Mouse (Mus musculus): ENCODE results near the gene Slc25a51. TPM values are rescaled to one million over a fixed set of nuclear protein-coding genes. Genes with fewer than 3 reads are reported as not detected.
"Not testable (repeated sequence)": the region's sequence is repeated elsewhere in the genome, so short reads cannot be mapped to it uniquely, and the experiment has no call there.

Gene Slc25a51
- total RNA-seq, 2 experiments from 2014 or later, result 115 to 122 TPM

DNA sequence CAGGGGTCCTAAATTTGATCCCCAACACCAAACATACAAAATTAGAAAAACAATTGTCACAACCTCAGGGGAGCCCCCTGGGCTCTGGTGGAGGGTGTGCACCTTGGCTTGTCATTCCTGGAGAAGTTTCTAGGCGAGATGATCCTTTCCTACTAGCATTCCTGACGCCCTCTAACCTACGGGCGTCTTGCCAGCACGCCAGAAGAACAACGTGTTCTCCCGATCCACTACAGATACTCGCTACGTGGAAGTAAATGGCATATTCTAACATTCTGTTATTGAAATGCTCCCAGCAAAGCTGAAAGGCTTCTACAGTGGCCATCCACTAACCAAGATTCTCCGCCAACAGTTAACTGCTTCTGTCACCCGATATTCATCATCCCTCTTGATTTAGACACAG, 16.0 kb downstream of the Slc25a51 start:
- no peak for TF ChIP-seq CTCF (IDR thresholded peaks at IDR 0.05)
- Histone ChIP-seq H3K4me3 (no peak overlapping the region), H3K27ac (no peak overlapping the region)
- DNase-seq (ENCODE audit: extremely low spot score in 1 of 2, low spot score in 2 of 2), result no peak
- intact Hi-C loops (cut with DNase I), result no loop called here

DNA sequence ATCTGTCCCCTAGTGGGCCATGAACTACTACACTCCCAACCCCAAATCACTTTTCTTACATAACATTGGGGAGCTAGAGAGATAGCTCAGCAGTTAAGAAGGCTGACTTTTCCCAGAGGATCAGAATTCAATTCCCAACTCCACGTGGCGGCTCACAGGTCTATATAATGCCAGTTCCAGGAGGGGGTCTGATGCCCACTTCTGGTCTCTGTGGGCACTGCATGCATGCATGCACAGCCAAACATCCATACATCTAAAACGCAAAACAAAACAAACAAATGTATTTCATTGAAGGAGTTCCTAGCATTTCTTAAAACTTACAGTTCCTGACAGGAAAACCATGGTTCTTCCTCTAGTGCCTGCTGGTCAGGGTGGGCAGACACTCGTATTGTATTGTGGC, 16.5 kb downstream of the Slc25a51 start:
- DNase-seq (ENCODE audit: extremely low spot score in 1 of 2, low spot score in 2 of 2), result no peak
- Histone ChIP-seq H3K27ac (no peak overlapping the region), H3K4me3 (no peak overlapping the region)
- intact Hi-C loops (cut with DNase I), result no loop called here
- no peak; the same call in 1 of the 2 replicates for TF ChIP-seq CTCF (IDR thresholded peaks at IDR 0.05)

DNA sequence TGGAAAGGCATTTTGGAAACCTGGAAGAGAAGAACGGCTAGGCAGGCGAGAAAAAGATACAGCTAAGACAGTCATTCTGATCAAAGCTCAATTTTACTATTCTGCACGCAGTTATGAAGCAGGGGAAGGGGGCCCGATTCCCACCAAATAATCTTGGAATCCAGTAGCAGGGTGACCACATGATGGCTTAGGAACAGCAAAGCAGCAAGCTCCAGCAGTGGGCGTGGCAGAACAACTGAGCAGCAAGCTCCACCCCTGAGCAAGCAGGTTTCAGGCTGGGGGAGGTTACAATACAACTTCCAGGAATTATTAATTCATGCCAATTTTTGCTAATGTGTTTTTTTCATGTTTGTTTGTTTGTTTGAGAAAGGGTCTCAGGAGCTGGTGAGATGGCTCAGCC, 21.3 kb downstream of the Slc25a51 start:
- DNase-seq (ENCODE audit: extremely low spot score in 1 of 2, low spot score in 2 of 2); intact Hi-C loops (cut with DNase I); H3K27ac ChIP-seq: not testable (repeated sequence)

GRCm38 (mm10) chr4:45382133-45382532, 26.4 kb downstream of the Slc25a51 start:
- DNase-seq (ENCODE audit: extremely low spot score in 1 of 2, low spot score in 2 of 2); H3K27ac ChIP-seq; intact Hi-C loops (cut with DNase I); H3K4me3 ChIP-seq: not testable (repeated sequence)

More for the DNA sequence above, 21.3 kb downstream of the Slc25a51 start:
- not testable (repeated sequence) for H3K4me3 ChIP-seq

DNA sequence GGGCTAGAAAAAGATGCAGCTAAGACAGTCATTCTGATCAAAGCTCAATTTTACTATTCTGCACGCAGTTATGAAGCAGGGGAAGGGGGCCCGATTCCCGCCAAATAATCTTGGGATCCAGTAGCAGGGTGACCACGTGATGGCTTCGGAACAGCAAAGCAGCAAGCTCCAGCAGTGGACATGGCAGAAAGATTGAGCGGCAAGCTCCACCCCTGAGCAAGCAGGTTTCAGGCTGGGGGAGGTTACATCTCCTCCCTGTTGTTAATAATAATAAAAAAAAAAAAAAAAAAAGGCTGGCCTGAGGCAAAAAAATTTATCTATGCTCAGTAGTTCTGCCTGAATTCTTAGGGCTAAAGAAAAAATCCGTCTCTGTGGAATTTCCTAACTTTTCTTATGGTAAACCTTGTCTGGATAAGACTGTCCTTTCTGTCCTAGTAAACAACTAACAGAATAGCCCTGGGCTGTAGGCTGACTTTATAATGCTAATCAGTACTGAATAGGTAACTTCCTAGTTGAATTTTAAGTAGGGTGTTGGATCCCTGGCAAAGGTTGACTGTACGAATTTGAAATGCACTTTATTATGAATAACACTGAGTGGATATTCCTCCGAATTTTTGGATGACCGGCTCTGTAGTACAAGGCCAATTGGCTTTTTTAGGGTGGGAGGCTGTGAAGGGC, 27.5 kb downstream of the Slc25a51 start:
- H3K27ac ChIP-seq; intact Hi-C loops (cut with DNase I); H3K4me3 ChIP-seq; DNase-seq (ENCODE audit: extremely low spot score in 1 of 2, low spot score in 2 of 2): not testable (repeated sequence)

GRCm38 (mm10) chr4:45376573-45376972, 32.0 kb downstream of the Slc25a51 start:
- intact Hi-C loops (cut with DNase I), result no loop called here

DNA sequence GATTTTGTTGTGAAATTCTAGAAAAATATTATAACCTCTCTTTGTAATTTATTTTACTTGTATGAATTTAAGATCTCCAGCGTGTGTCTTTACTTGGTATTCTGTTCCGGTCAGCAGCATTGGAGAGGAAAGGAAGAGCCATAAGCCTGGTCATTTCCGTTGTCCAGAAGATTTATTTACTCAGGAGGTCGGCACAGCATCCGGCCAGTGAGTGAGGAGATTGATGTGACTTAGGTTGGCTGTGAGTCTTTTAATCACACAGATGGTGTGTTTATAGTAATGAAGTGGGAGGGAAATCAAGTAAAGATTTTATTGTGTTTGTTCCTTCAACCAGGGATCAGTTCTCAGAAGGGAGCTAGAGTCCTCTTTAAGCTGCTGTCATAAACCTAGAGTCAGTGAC, 33.7 kb downstream of the Slc25a51 start:
- DNase-seq (ENCODE audit: extremely low spot score in 1 of 2, low spot score in 2 of 2), result no peak
- Histone ChIP-seq H3K4me3 (no peak overlapping the region), H3K27ac (no peak overlapping the region)
- intact Hi-C loops (cut with DNase I), result no loop called here
- no peak for TF ChIP-seq CTCF (IDR thresholded peaks at IDR 0.05)

More at GRCm38 (mm10) chr4:45376573-45376972, 32.0 kb downstream of the Slc25a51 start:
- DNase-seq (ENCODE audit: extremely low spot score in 1 of 2, low spot score in 2 of 2), result no peak
- no peak overlapping the region for H3K27ac ChIP-seq
- H3K4me3 ChIP-seq, result no peak overlapping the region
- TF ChIP-seq CTCF (IDR thresholded peaks at IDR 0.05), result no peak

DNA sequence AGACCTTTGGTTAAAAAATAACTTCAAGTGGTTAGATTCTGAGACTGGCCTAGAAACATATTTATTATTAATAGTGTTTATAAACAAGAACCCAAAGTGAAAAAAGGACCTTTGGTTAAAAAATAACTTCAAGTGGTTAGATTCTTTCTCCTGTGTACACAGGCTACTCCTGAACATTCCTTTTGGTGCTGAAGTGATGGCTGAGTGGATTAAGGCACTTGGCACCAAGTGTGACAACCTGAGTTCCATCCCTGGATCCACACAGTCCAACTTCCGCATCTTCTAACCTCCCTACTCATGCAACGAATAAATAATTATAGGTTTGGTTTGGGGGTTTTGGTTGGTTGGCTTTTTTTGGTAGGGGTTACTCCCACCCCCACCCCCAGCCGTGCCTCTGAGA, 37.3 kb downstream of the Slc25a51 start:
- H3K27ac ChIP-seq, result no peak overlapping the region
- no peak for TF ChIP-seq CTCF (IDR thresholded peaks at IDR 0.05)
- H3K4me3 ChIP-seq, result no peak overlapping the region
- no peak for DNase-seq (ENCODE audit: extremely low spot score in 1 of 2, low spot score in 2 of 2)
- intact Hi-C loops (cut with DNase I), result no loop called here

GRCm38 (mm10) chr4:45356653-45357052, 51.9 kb downstream of the Slc25a51 start:
- no peak for TF ChIP-seq CTCF (IDR thresholded peaks at IDR 0.05)
- Histone ChIP-seq H3K4me3 (no peak overlapping the region), H3K27ac (no peak overlapping the region)
- no peak for DNase-seq (ENCODE audit: extremely low spot score in 1 of 2, low spot score in 2 of 2)
- intact Hi-C loops (cut with DNase I), result no loop called here

Small RNAs within 50 kb of the gene (microRNA-seq; reads per million reads assigned to microRNA genes)
- 0 reads per million in 2 experiments for gene Gm25692

Other genes with a start within 250 kb of the Slc25a51 start
- 10 to 100 TPM; 12.9 to 13.0 TPM for gene Frmpd1, start 223.9 kb downstream of the Slc25a51 start, total RNA-seq (2021)
- 10 to 100 TPM; 15.2 to 15.4 TPM for gene Trmt10b, start 111.6 kb downstream of the Slc25a51 start, total RNA-seq (2021)
- gene Dcaf10, start 66.7 kb downstream of the Slc25a51 start, total RNA-seq (2021), result 10 to 100 TPM; 19.8 to 21.2 TPM
- gene Exosc3, start 66.0 kb downstream of the Slc25a51 start, total RNA-seq (2021), result 10 to 100 TPM; 14.8 to 14.9 TPM
- gene Shb, start 123.7 kb upstream of the Slc25a51 start, total RNA-seq (2021), result 10 to 100 TPM; 11.0 to 11.6 TPM